Mouse (Mus musculus): ENCODE results near the gene Wdr4. TPM values are rescaled to one million over a fixed set of nuclear protein-coding genes. Genes with fewer than 3 reads are reported as not detected.
"Not testable (repeated sequence)": the region's sequence is repeated elsewhere in the genome, so short reads cannot be mapped to it uniquely, and the experiment has no call there.

Wdr4 gene
- total and polyA plus RNA-seq, 2 experiments: 12.9 to 27.8 TPM

GRCm38 (mm10) chr17:31563632-31564014 lies 43.8 kb upstream of the Wdr4 start:
- DNase-seq (ENCODE audit: extremely low read depth, low read depth, low spot score): no peak
- WGBS: 8% methylated on average over 12 of the region's 12 CpGs
- H3K9ac ChIP-seq (ENCODE audit: low read depth, low read length): peak overlapping the region; percentile 69

GRCm38 (mm10) chr17:31559021-31559789 lies 39.4 kb upstream of the Wdr4 start:
- DNase-seq (ENCODE audit: extremely low read depth, low read depth, low spot score): no peak
- 86% methylated on average over 11 of the region's 11 CpGs for WGBS
- peaks cover 2% of the 10 kb centered on the region; the same call in 1 of the 2 replicates for H3K4me1 ChIP-seq (ENCODE audit: control insufficient read depth, insufficient read depth, low read length)
- H3K36me3 ChIP-seq (ENCODE audit: control insufficient read depth, insufficient read depth, low read length): no peaks in the 10 kb centered on the region
- TF ChIP-seq POLR2A (IDR thresholded peaks at IDR 0.05; ENCODE audit: extremely low read depth, insufficient read depth, low read length) (no peak), CTCF (IDR thresholded peaks at IDR 0.05; ENCODE audit: low read depth, low read length) (no peak)
- H3K79me2 ChIP-seq (ENCODE audit: control insufficient read depth, insufficient read depth, low read length): no peaks in the 10 kb centered on the region
- no peak overlapping the region for H3K4me3 ChIP-seq (ENCODE audit: insufficient read depth, low read depth, low read length)
- H3K9ac ChIP-seq (ENCODE audit: low read depth, low read length): no peak overlapping the region
- H3K27ac ChIP-seq (replicated peaks; ENCODE audit: insufficient read depth, low read depth, low read length): no peak overlapping the region
- H3K27me3 ChIP-seq (ENCODE audit: control insufficient read depth, insufficient read depth, low read length): no peaks in the 10 kb centered on the region

More at GRCm38 (mm10) chr17:31563632-31564014, 43.8 kb upstream of the Wdr4 start:
- H3K27ac ChIP-seq (replicated peaks; ENCODE audit: insufficient read depth, low read depth, low read length): peak overlapping the region; percentile 89
- peaks cover 15% of the 10 kb centered on the region for H3K4me1 ChIP-seq (ENCODE audit: control insufficient read depth, insufficient read depth, low read length)
- no peaks in the 10 kb centered on the region for H3K27me3 ChIP-seq (ENCODE audit: control insufficient read depth, insufficient read depth, low read length)
- H3K79me2 ChIP-seq (ENCODE audit: control insufficient read depth, insufficient read depth, low read length): peaks cover 26% of the 10 kb centered on the region
- TF ChIP-seq CTCF (IDR thresholded peaks at IDR 0.05; ENCODE audit: low read depth, low read length): no peak
- peak overlapping the region; percentile 71 for H3K4me3 ChIP-seq (ENCODE audit: insufficient read depth, low read depth, low read length)
- H3K36me3 ChIP-seq (ENCODE audit: control insufficient read depth, insufficient read depth, low read length): no peaks in the 10 kb centered on the region

- 87% methylated on average over 10 of the region's 10 CpGs for WGBS
- H3K27me3 ChIP-seq (ENCODE audit: control insufficient read depth, insufficient read depth, low read length): no peaks in the 10 kb centered on the region
- H3K27ac ChIP-seq (replicated peaks; ENCODE audit: insufficient read depth, low read depth, low read length): no peak overlapping the region
- H3K4me3 ChIP-seq (ENCODE audit: insufficient read depth, low read depth, low read length): no peak overlapping the region
- H3K4me1 ChIP-seq (ENCODE audit: control insufficient read depth, insufficient read depth, low read length): no peaks in the 10 kb centered on the region
- no peak for TF ChIP-seq POLR2A (IDR thresholded peaks at IDR 0.05; ENCODE audit: extremely low read depth, insufficient read depth, low read length)
- no peak for TF ChIP-seq CTCF (IDR thresholded peaks at IDR 0.05; ENCODE audit: low read depth, low read length)
- no peaks in the 10 kb centered on the region for H3K36me3 ChIP-seq (ENCODE audit: control insufficient read depth, insufficient read depth, low read length)
- no peak for DNase-seq (ENCODE audit: extremely low read depth, low read depth, low spot score)
- no peak overlapping the region for H3K9ac ChIP-seq (ENCODE audit: low read depth, low read length)
- H3K79me2 ChIP-seq (ENCODE audit: control insufficient read depth, insufficient read depth, low read length): no peaks in the 10 kb centered on the region
These were observed 38.3 kb upstream of the Wdr4 start for GRCm38 (mm10) chr17:31557947-31558542.

GRCm38 (mm10) chr17:31557124-31557880 lies 37.5 kb upstream of the Wdr4 start:
- H3K4me3 ChIP-seq (ENCODE audit: insufficient read depth, low read depth, low read length): no peak overlapping the region; the same call in 1 of the 2 replicates
- WGBS: 82% methylated on average over 11 of the region's 11 CpGs
- no peak overlapping the region for H3K27ac ChIP-seq (replicated peaks; ENCODE audit: insufficient read depth, low read depth, low read length)
- H3K36me3 ChIP-seq (ENCODE audit: control insufficient read depth, insufficient read depth, low read length): no peaks in the 10 kb centered on the region
- no peaks in the 10 kb centered on the region for H3K27me3 ChIP-seq (ENCODE audit: control insufficient read depth, insufficient read depth, low read length)
- TF ChIP-seq CTCF (IDR thresholded peaks at IDR 0.05; ENCODE audit: low read depth, low read length) (no peak), POLR2A (IDR thresholded peaks at IDR 0.05; ENCODE audit: extremely low read depth, insufficient read depth, low read length) (no peak)
- no peaks in the 10 kb centered on the region for H3K4me1 ChIP-seq (ENCODE audit: control insufficient read depth, insufficient read depth, low read length)
- H3K9ac ChIP-seq (ENCODE audit: low read depth, low read length): no peak overlapping the region
- no peak for DNase-seq (ENCODE audit: extremely low read depth, low read depth, low spot score)
- no peaks in the 10 kb centered on the region for H3K79me2 ChIP-seq (ENCODE audit: control insufficient read depth, insufficient read depth, low read length)

- TF ChIP-seq CTCF (IDR thresholded peaks at IDR 0.05; ENCODE audit: low read depth, low read length) (no peak), POLR2A (IDR thresholded peaks at IDR 0.05; ENCODE audit: extremely low read depth, insufficient read depth, low read length) (no peak)
- no peaks in the 10 kb centered on the region for H3K27me3 ChIP-seq (ENCODE audit: control insufficient read depth, insufficient read depth, low read length)
- WGBS: 81% methylated on average over 4 of the region's 4 CpGs
- H3K79me2 ChIP-seq (ENCODE audit: control insufficient read depth, insufficient read depth, low read length): no peaks in the 10 kb centered on the region
- H3K36me3 ChIP-seq (ENCODE audit: control insufficient read depth, insufficient read depth, low read length): no peaks in the 10 kb centered on the region
- H3K9ac ChIP-seq (ENCODE audit: low read depth, low read length): no peak overlapping the region
- no peak overlapping the region for H3K4me3 ChIP-seq (ENCODE audit: insufficient read depth, low read depth, low read length)
- no peaks in the 10 kb centered on the region for H3K4me1 ChIP-seq (ENCODE audit: control insufficient read depth, insufficient read depth, low read length)
- no peak for DNase-seq (ENCODE audit: extremely low read depth, low read depth, low spot score)
- H3K27ac ChIP-seq (replicated peaks; ENCODE audit: insufficient read depth, low read depth, low read length): no peak overlapping the region
These were observed 36.5 kb upstream of the Wdr4 start for GRCm38 (mm10) chr17:31556253-31556652.

- WGBS: 92% methylated on average over 22 of the region's 23 CpGs
- not testable (repeated sequence) for DNase-seq (ENCODE audit: extremely low read depth, low read depth, low spot score); H3K36me3 ChIP-seq (ENCODE audit: control insufficient read depth, insufficient read depth, low read length); H3K4me3 ChIP-seq (ENCODE audit: insufficient read depth, low read depth, low read length); H3K27me3 ChIP-seq (ENCODE audit: control insufficient read depth, insufficient read depth, low read length); H3K27ac ChIP-seq (replicated peaks; ENCODE audit: insufficient read depth, low read depth, low read length); H3K4me1 ChIP-seq (ENCODE audit: control insufficient read depth, insufficient read depth, low read length); H3K9ac ChIP-seq (ENCODE audit: low read depth, low read length); H3K79me2 ChIP-seq (ENCODE audit: control insufficient read depth, insufficient read depth, low read length)
These were observed 32.8 kb upstream of the Wdr4 start for GRCm38 (mm10) chr17:31552601-31553000.
